ENCODE assay signal across 8 mouse cellular contexts in the genomic region with DNA sequence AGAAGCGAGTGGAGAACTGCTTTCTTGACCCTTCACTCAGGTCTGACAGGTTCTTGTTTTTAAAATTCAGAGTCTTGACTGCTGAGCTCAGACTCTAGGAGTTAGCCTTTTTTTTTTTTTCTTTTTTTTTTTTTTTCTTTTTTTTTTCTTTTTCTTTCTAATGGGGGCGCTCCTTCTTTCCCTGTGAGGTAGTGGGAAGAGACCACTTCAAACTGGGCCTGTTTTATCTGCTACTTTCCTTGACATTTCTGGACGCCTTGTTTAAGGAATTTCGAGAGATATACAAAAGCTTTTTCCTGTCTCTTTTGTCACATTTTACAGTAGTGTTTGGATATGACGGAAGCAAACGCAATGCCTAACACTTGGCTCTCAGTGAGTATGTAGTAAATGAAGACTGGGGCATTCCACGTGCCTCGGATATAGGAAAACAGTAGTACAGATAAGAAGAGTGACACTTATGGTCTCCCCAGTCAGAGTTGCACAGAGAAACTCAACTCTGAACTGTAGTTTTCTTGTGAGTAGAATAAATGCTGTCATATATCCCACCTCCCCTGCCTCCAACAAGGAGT. TPM values are rescaled to one million over a fixed set of nuclear protein-coding genes. Genes with fewer than 3 reads are reported as not detected.
DNase-seq lines count a peak whose midpoint lies in the region; ATAC-seq and TF ChIP-seq lines count a peak whose summit lies in the region.

No protein-coding gene starts in this region.

- no peak overlapping the region for H3K27ac ChIP-seq in kidney, postnatal 0 days
- H3K27ac ChIP-seq in embryonic facial prominence, embryonic 12.5 days = no peak overlapping the region
- peak overlapping the region; percentile 60; the same call in 1 of the 2 replicates for H3K27ac ChIP-seq in intestine, postnatal 0 days (ENCODE audit: low read depth, low read length)
- no peak overlapping the region for H3K27ac ChIP-seq in neural tube, embryonic 13.5 days (replicated peaks)

- no peaks in the 10 kb centered on the region for H3K9me3 ChIP-seq in kidney, postnatal 0 days (replicated peaks; ENCODE audit: low read length)
- H3K9me3 ChIP-seq in embryonic facial prominence, embryonic 12.5 days = no peaks in the 10 kb centered on the region
- no peaks in the 10 kb centered on the region for H3K9me3 ChIP-seq in intestine, postnatal 0 days (ENCODE audit: control insufficient read depth)
- H3K9me3 ChIP-seq in neural tube, embryonic 13.5 days = no peaks in the 10 kb centered on the region

- no peaks in the 10 kb centered on the region for H3K4me1 ChIP-seq in kidney, postnatal 0 days (replicated peaks; ENCODE audit: insufficient read depth, low read length)
- H3K4me1 ChIP-seq in embryonic facial prominence, embryonic 12.5 days = no peaks in the 10 kb centered on the region
- H3K4me1 ChIP-seq in intestine, postnatal 0 days (replicated peaks; ENCODE audit: control insufficient read depth, insufficient read depth, low read length) = peaks cover 5% of the 10 kb centered on the region
- peaks cover 11% of the 10 kb centered on the region for H3K4me1 ChIP-seq in neural tube, embryonic 13.5 days (replicated peaks)

- no peak for DNase-seq in kidney, postnatal 0 days (ENCODE audit: low spot score)
- DNase-seq in kidney, postnatal 10 days = no peak
- DNase-seq in urinary bladder, postnatal 4 days (ENCODE audit: low spot score in 2 of 2) = no peak
- DNase-seq in kidney, postnatal 14 days = no peak
- no peak for DNase-seq in right cerebral cortex, adult 2 months (ENCODE audit: low spot score in 2 of 2)

- no peak for TF ChIP-seq CTCF in kidney, postnatal 0 days (IDR thresholded peaks at IDR 0.05; ENCODE audit: low read depth)
- TF ChIP-seq CTCF in intestine, postnatal 0 days (IDR thresholded peaks at IDR 0.05; ENCODE audit: low read depth) = no peak

- H3K27me3 ChIP-seq in kidney, postnatal 0 days (ENCODE audit: insufficient read depth, low read length) = no peaks in the 10 kb centered on the region
- no peaks in the 10 kb centered on the region for H3K27me3 ChIP-seq in embryonic facial prominence, embryonic 12.5 days
- H3K27me3 ChIP-seq in intestine, postnatal 0 days (replicated peaks; ENCODE audit: control insufficient read depth, insufficient read depth, low read length) = no peaks in the 10 kb centered on the region
- no peaks in the 10 kb centered on the region for H3K27me3 ChIP-seq in neural tube, embryonic 13.5 days

- no peaks in the 10 kb centered on the region for H3K36me3 ChIP-seq in kidney, postnatal 0 days (ENCODE audit: insufficient read depth, low read length)
- H3K36me3 ChIP-seq in embryonic facial prominence, embryonic 12.5 days = no peaks in the 10 kb centered on the region
- 0 out of 2 replicates have a peak, but pooled peaks cover 7% of the 10 kb centered on the region for H3K36me3 ChIP-seq in intestine, postnatal 0 days (ENCODE audit: control insufficient read depth, insufficient read depth)
- no peaks in the 10 kb centered on the region for H3K36me3 ChIP-seq in neural tube, embryonic 13.5 days

- no peak for ATAC-seq in kidney, postnatal 0 days (replicated peaks; ENCODE audit: low FRiP score, low read depth)
- ATAC-seq in embryonic facial prominence, embryonic 12.5 days (ENCODE audit: insufficient number of reproducible peaks, insufficient read depth, low FRiP score, low TSS enrichment) = no peak
- no peak for ATAC-seq in intestine, postnatal 0 days
- ATAC-seq in neural tube, embryonic 13.5 days (ENCODE audit: low read depth) = no peak

- peak overlapping the region; percentile 37 for H3K4me3 ChIP-seq in kidney, postnatal 0 days (replicated peaks; ENCODE audit: low read depth, low read length)
- H3K4me3 ChIP-seq in embryonic facial prominence, embryonic 12.5 days = peak overlapping the region; percentile 50
- H3K4me3 ChIP-seq in intestine, postnatal 0 days (ENCODE audit: low read depth, low read length) = peak overlapping the region; percentile 57
- H3K4me3 ChIP-seq in neural tube, embryonic 13.5 days = peak overlapping the region; percentile 45

- 39% methylated on average over 8 of the region's 8 CpGs for WGBS in kidney, postnatal 0 days
- WGBS in embryonic facial prominence, embryonic 12.5 days = 44% methylated on average over 8 of the region's 8 CpGs
- 19% methylated on average over 8 of the region's 8 CpGs for WGBS in intestine, postnatal 0 days
- 66% methylated on average over 8 of the region's 8 CpGs for WGBS in neural tube, embryonic 13.5 days

- H3K9ac ChIP-seq in kidney, postnatal 0 days (ENCODE audit: low read depth, low read length) = no peak overlapping the region
- no peak overlapping the region for H3K9ac ChIP-seq in embryonic facial prominence, embryonic 12.5 days
- H3K9ac ChIP-seq in intestine, postnatal 0 days (ENCODE audit: low read depth, low read length) = no peak overlapping the region
- no peak overlapping the region for H3K9ac ChIP-seq in neural tube, embryonic 13.5 days

- H3K4me2 ChIP-seq in kidney, postnatal 0 days (ENCODE audit: low read length) = peak overlapping the region; percentile 62
- peak overlapping the region; percentile 93 for H3K4me2 ChIP-seq in embryonic facial prominence, embryonic 12.5 days (replicated peaks)
- H3K4me2 ChIP-seq in intestine, postnatal 0 days (replicated peaks; ENCODE audit: low read depth) = peak overlapping the region; percentile 84
- peak overlapping the region; percentile 78 for H3K4me2 ChIP-seq in neural tube, embryonic 13.5 days

RNA-seq across cellular contexts. Expression of a gene that starts 0.8 kb away (rescaled TPM):
- polyA plus RNA-seq in kidney, postnatal 0 days (2015; fragmentation: Nextera tagmentation; extraction: Ambion mirVana) = 48.0 and 54.6 TPM in 2 replicates
- 22.1 and 23.4 TPM in 2 replicates for polyA plus RNA-seq in embryonic facial prominence, embryonic 12.5 days (2016; fragmentation: Nextera tagmentation; extraction: Ambion mirVana)
- polyA plus RNA-seq in intestine, postnatal 0 days (2015; fragmentation: Nextera tagmentation; extraction: Ambion mirVana) = 48.9 and 49.3 TPM in 2 replicates
- polyA plus RNA-seq in neural tube, embryonic 13.5 days (2015; fragmentation: Nextera tagmentation; extraction: Ambion mirVana) = 18.7 and 21.4 TPM in 2 replicates
